Mouse (Mus musculus): ENCODE data around the gene Ggcx.
A peak's percentile ranks its signal among the peaks of the same experiment; 100 is the strongest.
"Not testable (repeated sequence)": the region's sequence is repeated elsewhere in the genome, so short reads cannot be mapped to it uniquely, and the experiment has no call there.

Gene Ggcx

GRCm38 (mm10) chr6:72465361-72466157 is 51.5 kb downstream of the Ggcx start:
- peak in 1 of 2 experiments; percentile 58 for DNase-seq

DNA sequence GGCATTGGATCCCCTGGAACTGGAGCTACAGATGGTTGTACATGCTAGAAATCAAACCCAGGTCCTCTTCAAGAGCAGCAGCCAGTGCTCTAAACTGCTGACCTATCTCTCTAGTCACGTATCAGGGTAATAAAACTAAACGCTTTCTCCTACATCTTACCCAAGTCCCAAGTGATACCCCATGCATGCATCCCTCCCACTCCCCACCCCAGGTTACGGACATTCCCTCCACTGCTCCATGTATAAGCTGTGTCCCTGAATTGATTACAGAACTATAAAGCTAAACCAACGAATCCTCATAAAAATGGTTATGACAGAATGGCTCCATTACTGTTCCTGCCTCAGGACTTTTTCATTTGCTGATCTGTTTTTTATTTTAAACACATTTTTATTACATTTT is 52.1 kb downstream of the Ggcx start:
- peak in 1 of 2 experiments; percentile 0 for DNase-seq

DNA sequence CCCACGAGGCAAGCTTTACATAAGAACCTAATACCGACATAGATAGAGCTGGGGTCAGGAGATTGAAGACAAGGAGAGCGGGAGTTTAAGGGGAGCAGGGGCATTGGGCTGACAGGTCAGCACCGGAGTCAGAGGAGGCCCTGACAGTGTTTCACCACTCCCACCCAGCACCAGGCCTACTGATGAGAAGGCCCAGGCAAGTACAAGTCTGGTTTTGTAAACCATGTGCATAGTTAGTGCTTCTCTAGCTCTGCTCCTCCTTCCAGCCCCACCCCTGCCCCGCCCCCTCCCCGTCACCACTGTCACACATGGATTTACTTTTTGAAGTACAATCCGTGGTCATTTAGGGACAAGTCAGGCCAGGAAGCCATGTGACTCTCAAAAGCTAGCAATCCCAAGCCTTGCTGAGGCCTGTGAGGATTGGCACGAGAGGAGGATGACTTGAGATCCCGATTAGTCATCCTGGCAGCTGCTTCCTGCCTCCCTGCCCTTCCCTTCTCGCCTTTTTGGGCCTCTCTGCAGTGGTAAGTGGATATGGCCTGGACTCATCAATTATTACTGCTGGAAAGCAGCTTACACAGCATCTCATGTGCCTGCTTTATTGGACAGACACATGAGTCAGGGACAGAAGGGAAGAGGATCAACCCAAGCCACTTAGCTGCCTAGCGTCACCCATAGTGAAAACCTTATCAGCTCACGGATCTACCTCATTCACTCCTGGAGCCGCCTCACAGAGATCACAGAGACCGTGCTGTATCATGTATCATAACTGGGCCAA is 59.3 kb downstream of the Ggcx start:
- DNase-seq: peak in 1 of 2 experiments; percentile 55

DNA sequence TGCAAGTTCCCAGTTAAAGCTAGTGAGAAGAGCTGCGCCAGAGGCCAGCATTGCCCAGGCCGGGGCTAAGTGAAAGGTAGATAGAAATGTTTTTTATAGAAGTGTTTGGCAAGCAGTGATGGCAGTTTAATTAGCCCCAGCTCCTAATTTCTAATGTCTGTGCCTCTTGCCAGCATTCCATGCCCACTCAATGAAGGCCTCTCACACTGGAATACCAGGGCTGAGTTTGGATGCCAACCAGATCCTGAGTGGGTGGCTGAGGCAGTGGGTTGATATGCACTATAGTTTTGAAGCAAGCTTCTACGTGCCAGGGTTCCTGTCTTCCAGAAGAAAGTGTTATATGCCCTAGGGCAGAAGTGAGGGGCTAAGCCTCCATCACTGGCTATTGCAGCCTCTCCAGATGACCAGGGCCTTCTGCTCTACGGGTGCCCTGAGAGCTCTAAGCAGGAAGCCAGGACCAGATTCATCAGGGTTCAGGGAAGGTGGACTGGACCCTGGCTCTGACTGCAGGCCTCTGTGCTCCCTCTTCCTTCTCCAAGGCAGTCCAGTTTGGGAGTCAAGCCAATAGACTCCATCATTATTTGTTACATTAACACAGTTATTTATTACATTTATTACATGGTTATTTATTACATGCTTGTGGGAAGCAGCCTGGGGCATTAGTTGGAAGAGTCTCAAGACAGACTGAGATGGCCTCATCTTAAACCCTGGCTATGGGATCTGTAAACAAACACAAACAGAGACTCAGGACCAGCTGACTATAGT is 61.3 kb downstream of the Ggcx start:
- no peak for DNase-seq

GRCm38 (mm10) chr6:72476836-72477235 is 62.7 kb downstream of the Ggcx start:
- DNase-seq: no peak

GRCm38 (mm10) chr6:72477621-72478020 is 63.5 kb downstream of the Ggcx start:
- no peak for DNase-seq

DNA sequence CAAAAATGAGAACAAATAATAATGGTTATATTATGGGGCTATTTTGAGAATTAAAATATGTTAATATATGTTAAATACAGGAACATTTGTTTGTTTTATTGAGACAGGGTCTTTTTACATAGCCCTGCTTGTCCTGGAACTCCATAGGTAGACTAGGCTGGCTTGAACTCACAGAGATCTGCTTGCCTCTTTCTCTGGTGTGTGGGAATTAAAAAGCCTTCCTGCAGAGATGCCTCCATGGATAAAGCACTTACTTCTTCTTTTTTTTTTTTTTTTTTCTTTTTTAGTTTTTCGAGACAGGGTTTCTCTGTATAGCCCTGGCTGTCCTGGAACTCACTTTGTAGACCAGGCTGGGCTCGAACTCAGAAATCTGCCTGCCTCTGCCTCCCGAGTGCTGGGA is 64.6 kb downstream of the Ggcx start:
- DNase-seq: not testable (repeated sequence)

DNA sequence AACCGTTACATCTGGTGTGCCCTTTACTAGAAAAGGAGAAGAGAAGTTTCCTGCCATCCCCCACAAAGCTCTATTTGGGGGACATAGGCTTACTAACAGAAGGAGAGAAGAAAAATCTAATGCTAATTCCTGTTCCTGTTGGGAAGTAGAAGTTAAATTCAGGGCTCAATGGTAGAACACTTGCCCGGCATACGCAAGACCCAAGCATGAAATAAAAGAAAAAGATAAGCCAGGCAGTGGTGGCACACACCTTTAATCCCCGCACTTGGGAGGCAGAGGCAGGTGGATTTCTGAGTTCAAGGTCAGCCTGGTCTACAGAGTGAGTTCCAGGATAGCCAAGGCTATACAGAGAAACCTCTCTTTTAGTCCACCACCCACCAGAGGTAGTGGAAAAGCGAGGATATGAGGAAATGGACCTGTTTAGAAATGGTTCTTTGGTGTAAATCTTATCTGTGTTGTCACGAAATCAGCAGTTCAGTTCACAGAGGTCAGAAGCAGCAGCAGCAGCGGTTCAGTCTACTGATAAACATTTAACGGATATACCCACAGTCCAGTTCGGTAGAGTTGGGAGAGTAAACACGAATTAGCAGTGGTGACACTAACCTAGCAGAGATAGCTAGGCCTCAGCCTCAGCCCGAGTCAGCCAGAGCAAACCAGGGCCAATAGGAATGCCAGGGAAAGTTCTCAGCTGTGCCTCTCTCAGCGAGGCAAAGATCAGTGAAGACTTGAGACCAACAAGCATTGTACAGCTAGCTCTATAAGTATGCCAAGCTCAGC is 65.7 kb downstream of the Ggcx start:
- no peak for DNase-seq

- no peak for DNase-seq
Measured at GRCm38 (mm10) chr6:72480422-72480702, 66.3 kb downstream of the Ggcx start.
